Mouse (Mus musculus) CD4-positive naive resting alpha-beta T cell, adult 57 days (primary cell): ENCODE data around the gene Snx32. TPM values are rescaled to one million over a fixed set of nuclear protein-coding genes. Genes with fewer than 3 reads are reported as not detected.

Experiments used
- total RNA-seq: library from RNA; stranded (reverse); gene quantifications from one replicate; pipeline ENCODE4 v1.2.4, GENCODE M21; 2023

Gene Snx32
- total RNA-seq: 6.6 TPM

DNA sequence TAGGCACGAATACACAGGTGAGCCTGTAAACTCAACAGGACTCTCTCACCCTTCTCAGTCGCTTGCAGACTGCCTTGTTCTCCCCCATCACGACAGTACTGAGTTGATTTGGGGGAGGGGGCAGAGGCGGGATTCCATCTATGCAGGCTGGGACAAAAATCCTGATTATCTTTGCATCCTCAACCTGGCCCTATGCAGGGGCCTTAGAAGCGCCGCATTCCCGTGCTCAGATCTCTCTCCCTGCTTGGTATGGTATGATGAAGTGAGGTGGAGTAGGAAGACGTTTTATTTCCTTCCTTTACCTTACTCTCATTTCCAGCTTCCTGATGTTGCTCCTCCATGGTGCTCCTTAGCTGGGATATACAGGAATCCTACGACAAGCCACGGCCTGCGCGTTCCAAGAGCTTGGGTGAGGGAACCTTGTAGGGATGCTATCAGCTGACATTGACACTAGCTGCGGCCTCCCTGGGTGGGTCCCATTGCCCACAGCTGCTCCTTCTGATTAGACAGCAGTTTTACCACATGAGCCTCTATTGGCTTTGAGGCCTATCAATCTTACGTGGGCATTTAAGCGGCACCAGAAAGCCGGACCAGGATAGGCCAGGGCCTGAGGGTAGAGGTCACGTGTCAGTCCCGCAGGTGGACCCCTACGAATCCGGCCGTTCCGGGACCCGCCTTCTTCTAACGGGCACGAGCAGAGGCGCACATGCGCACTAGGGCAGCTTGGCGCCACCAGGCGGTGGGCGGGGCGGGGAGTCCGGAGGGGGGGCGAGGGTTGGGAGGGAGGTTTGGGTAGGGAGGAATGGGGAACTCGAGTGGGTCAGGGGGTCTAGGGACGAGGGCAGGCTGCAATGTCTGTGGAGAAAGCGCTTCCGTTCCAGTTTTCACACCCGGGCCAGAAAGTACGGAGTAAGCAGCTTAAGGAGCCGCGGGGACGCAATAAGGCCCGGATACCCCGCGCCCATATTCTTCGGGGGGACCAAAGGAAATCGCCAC is at the start of gene Snx32:
Gene Snx32 (minus strand): TSS at position 508 of the 996 bp plus-strand sequence.

DNA sequence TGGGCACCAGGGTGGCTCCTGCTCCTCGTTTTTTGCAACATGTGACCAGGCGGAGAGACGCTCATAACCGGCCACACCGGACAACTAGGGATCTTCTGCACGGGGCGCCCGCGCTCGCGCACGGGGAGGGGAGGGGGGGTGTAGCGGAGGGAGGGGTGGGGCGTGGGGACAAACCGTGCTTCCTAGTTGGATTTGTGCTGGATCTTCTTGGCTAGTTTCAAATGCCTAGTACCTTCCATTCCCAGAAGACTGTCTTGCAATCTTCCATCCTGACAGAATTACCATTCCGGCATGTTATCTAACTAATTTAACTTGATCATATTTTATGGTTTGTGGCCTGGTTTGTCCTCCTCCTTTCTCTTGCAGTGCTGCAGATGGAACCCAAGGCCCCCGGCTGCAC is 6.7 kb downstream of the Snx32 start, which contains the start of gene 1700020D05Rik:
Gene 1700020D05Rik (minus strand): TSS at position 101 of the 400 bp plus-strand sequence.

GRCm38 (mm10) chr19:5490313-5490897 is 19.9 kb downstream of the Snx32 start, which contains the start of gene Cfl1:
Gene Cfl1 (plus strand): TSS chr19:5490455.

GRCm38 (mm10) chr19:5487768-5488550 is 22.4 kb downstream of the Snx32 start, which contains the start of gene Mus81:
Gene Mus81 (minus strand): TSS chr19:5488402.

GRCm38 (mm10) chr19:5473720-5474119 is 36.6 kb downstream of the Snx32 start, which contains the start of gene Efemp2:
Gene Efemp2 (plus strand): TSS chr19:5473954.

DNA sequence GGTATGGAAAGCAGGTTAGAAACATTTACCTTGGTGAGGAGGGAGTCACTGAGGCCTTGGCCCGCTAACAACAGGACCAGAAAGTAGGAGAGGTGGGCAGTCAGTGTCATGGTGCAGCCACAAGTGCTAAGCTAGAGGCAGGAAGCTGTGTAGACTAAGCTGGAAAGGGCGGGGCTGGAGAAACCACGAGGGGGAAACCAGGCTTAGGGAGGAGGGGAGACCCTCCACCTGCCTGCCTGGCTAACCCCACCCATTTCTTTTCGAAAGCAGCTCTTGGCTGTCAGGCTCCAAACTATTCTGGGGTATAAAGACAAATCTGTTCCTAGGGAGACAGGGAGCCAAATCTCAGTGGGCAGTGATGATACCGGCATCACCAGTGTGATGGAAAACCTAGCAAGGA is 42.0 kb downstream of the Snx32 start, which contains the start of gene Ctsw:
Gene Ctsw (minus strand): TSS at position 134 of the 400 bp plus-strand sequence.

DNA sequence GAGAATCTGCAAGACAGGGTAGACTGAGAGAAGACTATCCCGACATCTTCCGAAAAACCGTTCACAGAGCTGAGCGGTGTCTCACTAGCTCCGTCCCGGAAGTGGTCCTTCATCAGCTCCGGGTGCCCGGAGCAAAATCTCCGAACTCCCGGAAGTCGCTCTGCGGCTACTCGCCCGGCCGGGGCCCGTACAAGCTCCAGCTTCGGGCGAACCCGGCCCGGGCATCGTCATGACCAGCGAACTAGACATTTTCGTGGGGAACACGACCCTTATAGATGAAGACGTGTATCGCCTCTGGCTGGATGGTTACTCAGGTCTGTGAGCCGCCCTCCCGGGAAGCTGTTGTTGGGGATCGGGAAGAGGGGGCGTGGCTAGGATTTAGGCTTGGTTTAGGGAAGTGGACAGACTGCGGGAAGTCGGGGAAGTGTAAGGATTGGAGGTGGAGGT is 49.9 kb downstream of the Snx32 start, which contains the start of gene Fibp:
Gene Fibp (plus strand): TSS at position 151 of the 447 bp plus-strand sequence.

DNA sequence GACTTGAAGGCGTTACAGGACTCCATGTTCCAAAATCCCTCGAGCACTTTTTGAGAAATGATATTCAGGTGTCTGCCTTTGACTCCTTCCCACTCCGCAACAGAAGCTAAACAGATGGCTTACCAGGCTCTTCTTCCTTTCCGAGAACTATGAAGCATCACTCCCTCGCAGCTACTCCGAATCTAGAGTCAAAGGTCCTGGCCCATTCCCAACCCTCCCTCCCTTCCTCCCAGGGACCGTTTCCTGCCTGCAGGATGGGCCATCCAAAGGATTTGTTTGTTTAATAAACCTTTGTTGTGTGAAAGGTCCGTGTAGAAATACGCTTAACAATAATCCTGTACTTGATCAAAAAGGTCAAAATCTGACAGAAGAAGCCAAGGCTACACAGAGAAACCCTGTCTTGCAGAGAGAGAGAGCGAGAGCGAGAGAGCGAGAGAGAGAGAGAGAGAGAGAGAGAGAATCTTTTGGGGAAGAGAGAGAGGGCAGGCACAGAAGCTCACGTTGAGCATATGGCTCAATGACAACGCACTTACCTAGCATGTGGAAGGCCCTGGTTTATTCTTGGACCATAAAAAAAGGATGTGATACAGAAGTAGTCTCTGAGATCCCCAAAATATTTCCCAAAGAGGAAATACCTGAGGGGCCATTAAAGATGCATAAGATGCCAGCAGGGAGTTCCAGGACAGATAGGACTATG is 52.4 kb downstream of the Snx32 start, which contains the start of gene Ccdc85b:
Gene Ccdc85b (minus strand): TSS at position 149 of the 697 bp plus-strand sequence.

DNA sequence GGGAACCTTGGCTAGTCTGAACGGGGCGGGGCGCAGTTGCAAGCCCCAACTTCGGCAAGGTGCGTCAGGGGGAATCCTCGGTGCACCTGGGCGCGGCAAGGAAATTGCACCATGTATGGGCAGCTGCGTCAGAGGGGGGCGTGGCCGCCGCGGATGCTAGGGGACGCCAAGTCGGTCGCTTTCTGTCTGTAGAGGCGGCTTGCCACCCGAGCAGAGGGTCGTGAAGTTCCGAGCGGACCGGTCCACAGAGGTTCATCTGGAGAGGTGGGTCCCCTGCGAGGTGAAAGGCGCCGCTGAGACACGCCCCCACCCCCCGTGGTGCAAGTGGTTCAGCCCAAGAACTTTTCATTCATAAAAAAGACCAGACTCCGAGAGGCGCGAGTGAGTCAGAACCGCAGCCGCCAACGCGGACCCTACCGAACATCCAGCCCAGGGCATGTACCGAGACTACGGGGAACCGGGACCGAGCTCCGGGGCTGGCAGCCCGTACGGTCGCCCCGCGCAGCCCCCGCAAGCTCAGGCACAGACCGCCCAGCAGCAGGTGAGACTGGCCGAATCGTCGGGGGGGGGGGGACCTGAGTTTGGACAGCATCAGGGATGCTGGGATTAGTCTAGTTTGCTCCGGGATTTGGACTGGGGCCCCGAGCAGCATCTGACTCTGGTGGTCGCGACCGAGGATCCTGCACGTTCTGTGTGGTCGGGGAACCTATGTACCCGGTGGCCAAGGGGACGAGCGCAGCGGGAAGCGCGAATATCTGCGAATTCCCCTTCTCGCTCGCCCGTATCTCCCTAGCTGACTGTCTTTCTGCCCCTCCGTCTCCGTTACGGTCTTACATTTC is 62.6 kb downstream of the Snx32 start, which contains the start of gene Fosl1:
Gene Fosl1 (plus strand): TSS at position 33 of the 839 bp plus-strand sequence.

Other genes starting within 250 kb of the Snx32 start
- gene Pacs1, start 237.4 kb downstream of the Snx32 start, total RNA-seq: 132 TPM
- gene Sf3b2, start 215.1 kb downstream of the Snx32 start, total RNA-seq: 247 TPM
- gene Gal3st3, start 212.2 kb downstream of the Snx32 start, total RNA-seq: not detected
- gene Catsper1, start 174.8 kb downstream of the Snx32 start, total RNA-seq: not detected
- gene Cst6, start 161.0 kb downstream of the Snx32 start, total RNA-seq: not detected
- 41.9 TPM for gene Eif1ad, start 143.8 kb downstream of the Snx32 start, total RNA-seq
- gene Banf1, start 143.4 kb downstream of the Snx32 start, total RNA-seq: 106 TPM
- 200 TPM for gene Sart1, start 121.8 kb downstream of the Snx32 start, total RNA-seq
- 1.4 TPM for gene Tsga10ip, start 108.0 kb downstream of the Snx32 start, total RNA-seq
- 174 TPM for gene Drap1, start 85.6 kb downstream of the Snx32 start, total RNA-seq
- gene AI837181, start 85.4 kb downstream of the Snx32 start, total RNA-seq: 61.4 TPM
- 0.71 TPM for gene Fosl1, start 63.0 kb downstream of the Snx32 start, total RNA-seq
- gene Ccdc85b, start 52.6 kb downstream of the Snx32 start, total RNA-seq: 7.5 TPM
- 76.3 TPM for gene Fibp, start 49.9 kb downstream of the Snx32 start, total RNA-seq
- gene Ctsw, start 42.0 kb downstream of the Snx32 start, total RNA-seq: 54.6 TPM
- 1.6 TPM for gene Efemp2, start 36.6 kb downstream of the Snx32 start, total RNA-seq
- 47.9 TPM for gene Mus81, start 22.1 kb downstream of the Snx32 start, total RNA-seq
- 1,409 TPM for gene Cfl1, start 20.1 kb downstream of the Snx32 start, total RNA-seq
- gene 1700020D05Rik, start 6.8 kb downstream of the Snx32 start, total RNA-seq: 1.4 TPM
- gene Ovol1, start 50.1 kb upstream of the Snx32 start, total RNA-seq: not detected
- 24.4 TPM for gene Ap5b1, start 57.5 kb upstream of the Snx32 start, total RNA-seq
- gene Rnaseh2c, start 91.3 kb upstream of the Snx32 start, total RNA-seq: 97.8 TPM
- gene Kat5, start 99.7 kb upstream of the Snx32 start, total RNA-seq: 120 TPM
- 154 TPM for gene Rela, start 126.9 kb upstream of the Snx32 start, total RNA-seq
- 202 TPM for gene Sipa1, start 153.2 kb upstream of the Snx32 start, total RNA-seq
- 51.2 TPM for gene Map3k11, start 178.2 kb upstream of the Snx32 start, total RNA-seq
- gene Pcnx3, start 178.4 kb upstream of the Snx32 start, total RNA-seq: 191 TPM
- gene Kcnk7, start 193.8 kb upstream of the Snx32 start, total RNA-seq: not detected
- gene Ehbp1l1, start 215.8 kb upstream of the Snx32 start, total RNA-seq: 25.5 TPM
- 33.6 TPM for gene Fam89b, start 219.1 kb upstream of the Snx32 start, total RNA-seq
- gene Ltbp3, start 230.4 kb upstream of the Snx32 start, total RNA-seq: 2.5 TPM